22 mouse cellular contexts compared by ENCODE assay signal in genomic region chrX:93305780-93306179, GRCm38 (mm10). TPM values are rescaled to one million over a fixed set of nuclear protein-coding genes. Genes with fewer than 3 reads are reported as not detected.
DNase-seq lines count a peak whose midpoint lies in the region; ATAC-seq and TF ChIP-seq lines count a peak whose summit lies in the region.
"Had no signal": no experiment of that assay in that cellular context is flagged by ENCODE, and none has a peak within 500 bp of the region (broad histone marks: within the 10 kb centered on the region; RNA-seq: fewer than 3 reads in every experiment).

No protein-coding gene starts in this region.

- no peaks in the 10 kb centered on the region for H3K79me2 ChIP-seq in liver, adult 2 months (ENCODE audit: control insufficient read depth, insufficient read depth, low read length)

- H3K4me3 ChIP-seq in liver, adult 2 months (ENCODE audit: insufficient read depth, low read depth, low read length) = no peak overlapping the region
- no peak overlapping the region for H3K4me3 ChIP-seq in liver, embryonic 11.5 days (ENCODE audit: low read depth, low read length)
- no peak overlapping the region for H3K4me3 ChIP-seq in neural tube, embryonic 15.5 days (replicated peaks)

- no peak for TF ChIP-seq POLR2A in liver, adult 2 months (IDR thresholded peaks at IDR 0.05; ENCODE audit: extremely low read depth, insufficient read depth, low read length)

- H3K36me3 ChIP-seq in liver, adult 2 months (ENCODE audit: control insufficient read depth, insufficient read depth, low read length) = no peaks in the 10 kb centered on the region
- no peaks in the 10 kb centered on the region for H3K36me3 ChIP-seq in liver, embryonic 11.5 days (ENCODE audit: control insufficient read depth, insufficient read depth, low read length)
- no peaks in the 10 kb centered on the region for H3K36me3 ChIP-seq in neural tube, embryonic 15.5 days

- H3K9ac ChIP-seq in liver, adult 2 months (ENCODE audit: low read depth, low read length) = no peak overlapping the region
- no peak overlapping the region for H3K9ac ChIP-seq in liver, embryonic 11.5 days (ENCODE audit: low read depth, low read length)
- no peak overlapping the region for H3K9ac ChIP-seq in neural tube, embryonic 15.5 days (replicated peaks)

- no peak for TF ChIP-seq CTCF in liver, adult 2 months (IDR thresholded peaks at IDR 0.05; ENCODE audit: low read depth, low read length)

- DNase-seq in liver, adult 2 months (ENCODE audit: extremely low read depth, low read depth, low spot score) = peak; percentile 53
- no peak for DNase-seq in liver, embryonic 11.5 days (ENCODE audit: low spot score)
- DNase-seq in spleen, postnatal 36 days (ENCODE audit: low spot score in 2 of 2) = no peak
- DNase-seq: adrenal gland, adult 2 months; adrenal gland, adult 8-10 months; adrenal gland, postnatal 10 days; adrenal gland, postnatal 14 days; adrenal gland, postnatal 25 days; adrenal gland, postnatal 36 days; B cell, adult 2 months; cerebellum, adult 11 months; cerebellum, adult 11-12 months; cerebellum, adult 18-20 months had no signal

- WGBS in liver, adult 2 months = 46% methylated on average over 7 of the region's 7 CpGs
- 80% methylated on average over 7 of the region's 7 CpGs for WGBS in liver, embryonic 11.5 days
- 92% methylated on average over 7 of the region's 7 CpGs for WGBS in neural tube, embryonic 15.5 days

- no peak overlapping the region for H3K4me2 ChIP-seq in liver, embryonic 11.5 days
- H3K4me2 ChIP-seq in neural tube, embryonic 15.5 days = no peak overlapping the region

- peaks cover 4% of the 10 kb centered on the region; the same call in 1 of the 2 replicates for H3K4me1 ChIP-seq in liver, adult 2 months (ENCODE audit: control insufficient read depth, insufficient read depth, low read length)
- no peaks in the 10 kb centered on the region for H3K4me1 ChIP-seq in liver, embryonic 11.5 days (replicated peaks; ENCODE audit: control insufficient read depth, insufficient read depth, low read length)
- no peaks in the 10 kb centered on the region for H3K4me1 ChIP-seq in neural tube, embryonic 15.5 days

- no peaks in the 10 kb centered on the region for H3K9me3 ChIP-seq in liver, embryonic 11.5 days (ENCODE audit: control insufficient read depth, low read length)
- H3K9me3 ChIP-seq in neural tube, embryonic 15.5 days (replicated peaks) = no peaks in the 10 kb centered on the region
- H3K9me3 ChIP-seq: G1E had no signal

- ATAC-seq in liver, embryonic 11.5 days (replicated peaks; ENCODE audit: low FRiP score) = no peak
- peak; percentile 31 for ATAC-seq in megakaryocyte progenitor cell, adult 5-6 weeks (replicated peaks; ENCODE audit: poor library complexity)
- ATAC-seq in megakaryocyte-erythroid progenitor cell, adult 5-6 weeks (replicated peaks; ENCODE audit: low FRiP score, low TSS enrichment, poor library complexity, severe bottlenecking) = 0 out of 2 replicates have a peak, but pooled peaks have one; percentile 57
- ATAC-seq in neural tube, embryonic 15.5 days (ENCODE audit: low FRiP score) = no peak
- ATAC-seq: activated CD4-positive, CD25-positive, alpha-beta regulatory T cell, adult 4 months; CD4-positive, CD25-positive, alpha-beta regulatory T cell, adult 4 months; Patski had no signal

- no peaks in the 10 kb centered on the region for H3K27me3 ChIP-seq in liver, adult 2 months (ENCODE audit: control insufficient read depth, insufficient read depth, low read length)
- H3K27me3 ChIP-seq in liver, embryonic 11.5 days (replicated peaks; ENCODE audit: control insufficient read depth, insufficient read depth, low read length) = peaks cover 24% of the 10 kb centered on the region
- H3K27me3 ChIP-seq in neural tube, embryonic 15.5 days (replicated peaks) = peaks cover 27% of the 10 kb centered on the region
- H3K27me3 ChIP-seq: CH12.LX had no signal

- H3K27ac ChIP-seq in liver, adult 2 months (replicated peaks; ENCODE audit: insufficient read depth, low read depth, low read length) = no peak overlapping the region
- H3K27ac ChIP-seq in liver, embryonic 11.5 days (ENCODE audit: low read depth, low read length) = no peak overlapping the region
- H3K27ac ChIP-seq in neural tube, embryonic 15.5 days (replicated peaks) = no peak overlapping the region

RNA-seq across cellular contexts. Expression of gene Arx, which starts 19.5 kb away (rescaled TPM):
- not detected in 2 replicates for total RNA-seq in liver, adult 2 months (2014; rRNA removed)
- not detected in 2 replicates for polyA plus RNA-seq in liver, adult 2 months (2012; rRNA removed)
- 0.40 and 0.69 TPM in 2 replicates for polyA plus RNA-seq in liver, embryonic 11.5 days (2014; fragmentation: Nextera tagmentation; extraction: Ambion mirVana)
- total RNA-seq in megakaryocyte progenitor cell, adult 5-6 weeks (2015) = 0.10 TPM in 1 of 2 replicates, not detected in the other
- not detected in 2 replicates for total RNA-seq in megakaryocyte progenitor cell, adult 5-6 weeks (2017)
- not detected in 2 replicates for total RNA-seq in megakaryocyte-erythroid progenitor cell, adult 5-6 weeks (2014; fragmentation: Nextera tagmentation)
- not detected in 2 replicates for total RNA-seq in megakaryocyte-erythroid progenitor cell, adult 5-6 weeks (2017)
- polyA plus RNA-seq in neural tube, embryonic 15.5 days (2015; fragmentation: Nextera tagmentation; extraction: Ambion mirVana) = 1.1 TPM in 2 replicates
- total RNA-seq: adrenal gland, postnatal 25 days; CH12.LX; MEL had no signal
- polyA plus RNA-seq: activated CD4-positive, CD25-positive, alpha-beta regulatory T cell, adult 4 months; CD4-positive, CD25-positive, alpha-beta regulatory T cell, adult 4 months had no signal

Comparison
In these comparisons a context has a peak if more than half of its experiments do, and no peak if none do; other contexts are left out.
1. ATAC-seq: peak in megakaryocyte progenitor cell, adult 5-6 weeks (single experiment) and megakaryocyte-erythroid progenitor cell, adult 5-6 weeks (single experiment); none in liver, embryonic 11.5 days (single experiment) and neural tube, embryonic 15.5 days (single experiment).